Mouse (Mus musculus): ENCODE results near the gene Gbgt1. TPM values are rescaled to one million over a fixed set of nuclear protein-coding genes. Genes with fewer than 3 reads are reported as not detected.

The Gbgt1 gene
- polyA plus RNA-seq, 1 experiment from 2014 or later = 4.7 TPM

GRCm38 (mm10) chr2:28545976-28546375 lies 49.3 kb downstream of the Gbgt1 start:
- H3K9ac ChIP-seq (ENCODE audit: low read length) = no peak overlapping the region
- H3K36me3 ChIP-seq (ENCODE audit: control insufficient read depth, insufficient read depth, low read length) = peaks cover 82% of the 10 kb centered on the region

GRCm38 (mm10) chr2:28546560-28546959 lies 49.9 kb downstream of the Gbgt1 start:
- no peaks in the 10 kb centered on the region for H3K27me3 ChIP-seq (replicated peaks; ENCODE audit: control insufficient read depth, insufficient read depth, low read length)
- H3K4me2 ChIP-seq (ENCODE audit: low read length) = no peak overlapping the region
- WGBS = 81% methylated on average over 6 of the region's 6 CpGs
- no peak overlapping the region for H3K9ac ChIP-seq (ENCODE audit: low read length)
- no peak for ATAC-seq (replicated peaks; ENCODE audit: low FRiP score, low TSS enrichment, low read depth)
- H3K9me3 ChIP-seq (ENCODE audit: control insufficient read depth, low read length) = no peaks in the 10 kb centered on the region
- H3K36me3 ChIP-seq (ENCODE audit: control insufficient read depth, insufficient read depth, low read length) = peaks cover 87% of the 10 kb centered on the region
- H3K27ac ChIP-seq (ENCODE audit: low read depth) = no peak overlapping the region
- no peak overlapping the region for H3K4me3 ChIP-seq (ENCODE audit: low read depth, low read length)
- DNase-seq (ENCODE audit: low spot score) = no peak
- H3K4me1 ChIP-seq (replicated peaks; ENCODE audit: control insufficient read depth, insufficient read depth, low read length) = no peaks in the 10 kb centered on the region

More at GRCm38 (mm10) chr2:28545976-28546375, 49.3 kb downstream of the Gbgt1 start:
- DNase-seq (ENCODE audit: low spot score) = no peak
- no peak overlapping the region for H3K4me3 ChIP-seq (ENCODE audit: low read depth, low read length)
- no peak for ATAC-seq (replicated peaks; ENCODE audit: low FRiP score, low TSS enrichment, low read depth)
- no peak overlapping the region for H3K4me2 ChIP-seq (ENCODE audit: low read length)
- no peaks in the 10 kb centered on the region for H3K27me3 ChIP-seq (replicated peaks; ENCODE audit: control insufficient read depth, insufficient read depth, low read length)
- H3K4me1 ChIP-seq (replicated peaks; ENCODE audit: control insufficient read depth, insufficient read depth, low read length) = no peaks in the 10 kb centered on the region
- H3K27ac ChIP-seq (ENCODE audit: low read depth) = no peak overlapping the region
- H3K9me3 ChIP-seq (ENCODE audit: control insufficient read depth, low read length) = no peaks in the 10 kb centered on the region

- 53% methylated on average over 11 of the region's 11 CpGs for WGBS
- no peaks in the 10 kb centered on the region for H3K9me3 ChIP-seq (ENCODE audit: control insufficient read depth, low read length)
- H3K27ac ChIP-seq (ENCODE audit: low read depth) = no peak overlapping the region
- H3K36me3 ChIP-seq (ENCODE audit: control insufficient read depth, insufficient read depth, low read length) = peaks cover 87% of the 10 kb centered on the region
- no peaks in the 10 kb centered on the region for H3K27me3 ChIP-seq (replicated peaks; ENCODE audit: control insufficient read depth, insufficient read depth, low read length)
- ATAC-seq (replicated peaks; ENCODE audit: low FRiP score, low TSS enrichment, low read depth) (peak; percentile 25), DNase-seq (ENCODE audit: low spot score) (peak; percentile 97)
- no peak overlapping the region for H3K4me2 ChIP-seq (ENCODE audit: low read length)
- H3K4me1 ChIP-seq (replicated peaks; ENCODE audit: control insufficient read depth, insufficient read depth, low read length) = no peaks in the 10 kb centered on the region
- H3K9ac ChIP-seq (ENCODE audit: low read length) = no peak overlapping the region
- no peak overlapping the region for H3K4me3 ChIP-seq (ENCODE audit: low read depth, low read length)
These were observed 50.8 kb downstream of the Gbgt1 start for GRCm38 (mm10) chr2:28547237-28548172.

- H3K27ac ChIP-seq (ENCODE audit: low read depth) = no peak overlapping the region
- H3K36me3 ChIP-seq (ENCODE audit: control insufficient read depth, insufficient read depth, low read length) = peaks cover 89% of the 10 kb centered on the region
- no peaks in the 10 kb centered on the region for H3K4me1 ChIP-seq (replicated peaks; ENCODE audit: control insufficient read depth, insufficient read depth, low read length)
- DNase-seq (ENCODE audit: low spot score) (no peak), ATAC-seq (replicated peaks; ENCODE audit: low FRiP score, low TSS enrichment, low read depth) (no peak)
- H3K9me3 ChIP-seq (ENCODE audit: control insufficient read depth, low read length) = no peaks in the 10 kb centered on the region
- no peak overlapping the region for H3K4me3 ChIP-seq (ENCODE audit: low read depth, low read length)
- WGBS = 93% methylated on average over 13 of the region's 13 CpGs
- H3K27me3 ChIP-seq (replicated peaks; ENCODE audit: control insufficient read depth, insufficient read depth, low read length) = no peaks in the 10 kb centered on the region
- no peak overlapping the region for H3K4me2 ChIP-seq (ENCODE audit: low read length)
- H3K9ac ChIP-seq (ENCODE audit: low read length) = no peak overlapping the region
These were observed 52.5 kb downstream of the Gbgt1 start for GRCm38 (mm10) chr2:28549157-28549556.

GRCm38 (mm10) chr2:28552301-28552700 lies 55.6 kb downstream of the Gbgt1 start:
- WGBS = 93% methylated on average over 5 of the region's 5 CpGs
- no peak overlapping the region for H3K9ac ChIP-seq (ENCODE audit: low read length)
- no peak overlapping the region for H3K4me3 ChIP-seq (ENCODE audit: low read depth, low read length)
- ATAC-seq (replicated peaks; ENCODE audit: low FRiP score, low TSS enrichment, low read depth) = no peak
- H3K4me2 ChIP-seq (ENCODE audit: low read length) = no peak overlapping the region
- no peaks in the 10 kb centered on the region for H3K9me3 ChIP-seq (ENCODE audit: control insufficient read depth, low read length)
- H3K4me1 ChIP-seq (replicated peaks; ENCODE audit: control insufficient read depth, insufficient read depth, low read length) = no peaks in the 10 kb centered on the region
- DNase-seq (ENCODE audit: low spot score) = no peak
- H3K27ac ChIP-seq (ENCODE audit: low read depth) = no peak overlapping the region
- no peaks in the 10 kb centered on the region for H3K27me3 ChIP-seq (replicated peaks; ENCODE audit: control insufficient read depth, insufficient read depth, low read length)
- H3K36me3 ChIP-seq (ENCODE audit: control insufficient read depth, insufficient read depth, low read length) = peaks cover 65% of the 10 kb centered on the region

Other genes with a start within 250 kb of the Gbgt1 start
- gene Ppp1r26, start 50.1 kb upstream of the Gbgt1 start, polyA plus RNA-seq (2014; fragmentation: Nextera tagmentation; extraction: Ambion mirVana) = 4.5 and 5.2 TPM in 2 replicates
- 0.28 TPM in 1 of 2 replicates, not detected in the other for gene 1700007K13Rik, start 30.6 kb upstream of the Gbgt1 start, polyA plus RNA-seq (2014; fragmentation: Nextera tagmentation; extraction: Ambion mirVana)
- 64.4 and 69.1 TPM in 2 replicates for gene Mrps2, start 28.8 kb upstream of the Gbgt1 start, polyA plus RNA-seq (2014; fragmentation: Nextera tagmentation; extraction: Ambion mirVana)
- 6.4 and 15.5 TPM in 2 replicates for gene Gm10134, start 9.2 kb downstream of the Gbgt1 start, polyA plus RNA-seq (2014; fragmentation: Nextera tagmentation; extraction: Ambion mirVana)
- 38.7 and 40.6 TPM in 2 replicates for gene Ralgds, start 16.2 kb downstream of the Gbgt1 start, polyA plus RNA-seq (2014; fragmentation: Nextera tagmentation; extraction: Ambion mirVana)
- 67.3 TPM in 1 of 2 replicates, not detected in the other for gene Cel, start 66.5 kb downstream of the Gbgt1 start, polyA plus RNA-seq (2014; fragmentation: Nextera tagmentation; extraction: Ambion mirVana)
- 30.4 and 30.5 TPM in 2 replicates for gene Gtf3c5, start 86.9 kb downstream of the Gbgt1 start, polyA plus RNA-seq (2014; fragmentation: Nextera tagmentation; extraction: Ambion mirVana)
- gene Gfi1b, start 125.1 kb downstream of the Gbgt1 start, polyA plus RNA-seq (2014; fragmentation: Nextera tagmentation; extraction: Ambion mirVana) = 0.27 TPM in 1 of 2 replicates, not detected in the other
- gene Tsc1, start 144.3 kb downstream of the Gbgt1 start, polyA plus RNA-seq (2014; fragmentation: Nextera tagmentation; extraction: Ambion mirVana) = 17.2 and 19.4 TPM in 2 replicates
- gene Spaca9, start 202.8 kb downstream of the Gbgt1 start, polyA plus RNA-seq (2014; fragmentation: Nextera tagmentation; extraction: Ambion mirVana) = 1.3 and 1.6 TPM in 2 replicates
- 0.19 and 1.3 TPM in 2 replicates for gene Ak8, start 203.3 kb downstream of the Gbgt1 start, polyA plus RNA-seq (2014; fragmentation: Nextera tagmentation; extraction: Ambion mirVana)